ENCODE assay signal across 9 mouse cellular contexts in the genomic region with DNA sequence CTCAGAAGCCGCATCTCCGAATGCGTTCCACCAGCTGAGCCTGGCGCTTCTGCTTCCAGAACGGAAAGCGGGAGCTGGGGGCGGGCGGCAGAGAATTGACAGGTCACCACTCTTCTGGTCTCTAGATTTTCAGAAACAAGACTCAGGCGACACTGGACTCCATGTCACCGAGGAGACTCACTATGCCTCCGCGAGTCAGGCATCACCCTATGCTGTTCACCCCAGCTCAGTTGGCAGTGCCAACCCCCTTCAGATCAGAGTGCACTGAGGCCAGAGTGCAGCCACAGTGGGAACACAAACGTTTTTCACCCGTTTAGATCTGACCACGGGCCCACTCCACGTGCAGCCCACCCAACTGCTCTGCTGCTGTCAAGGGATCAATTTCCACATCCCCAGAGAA. TPM values are rescaled to one million over a fixed set of nuclear protein-coding genes. Genes with fewer than 3 reads are reported as not detected.
A peak's percentile ranks its signal among the peaks of the same experiment; 100 is the strongest.
DNase-seq lines count a peak whose midpoint lies in the region; ATAC-seq and TF ChIP-seq lines count a peak whose summit lies in the region.
"Had no signal": no experiment of that assay in that cellular context is flagged by ENCODE, and none has a peak within 500 bp of the region (broad histone marks: within the 10 kb centered on the region; RNA-seq: fewer than 3 reads in every experiment).

No protein-coding gene starts in this region.

- H3K36me3 ChIP-seq in kidney, adult 2 months (ENCODE audit: control insufficient read depth, insufficient read depth, low read length) = no peaks in the 10 kb centered on the region
- H3K36me3 ChIP-seq in forebrain, embryonic 16.5 days (ENCODE audit: control insufficient read depth, insufficient read depth) = no peaks in the 10 kb centered on the region
- no peaks in the 10 kb centered on the region for H3K36me3 ChIP-seq in liver, embryonic 13.5 days
- H3K36me3 ChIP-seq in stomach, postnatal 0 days (ENCODE audit: control insufficient read depth, insufficient read depth, low read length) = no peaks in the 10 kb centered on the region

- no peaks in the 10 kb centered on the region for H3K27me3 ChIP-seq in kidney, adult 2 months (replicated peaks; ENCODE audit: control insufficient read depth, insufficient read depth, low read length)
- H3K27me3 ChIP-seq in forebrain, embryonic 16.5 days (replicated peaks; ENCODE audit: control insufficient read depth, insufficient read depth, low read length) = no peaks in the 10 kb centered on the region
- peaks cover 25% of the 10 kb centered on the region for H3K27me3 ChIP-seq in liver, embryonic 13.5 days
- no peaks in the 10 kb centered on the region for H3K27me3 ChIP-seq in stomach, postnatal 0 days (ENCODE audit: control insufficient read depth, insufficient read depth, low read length)

- 1% methylated on average over 16 of the region's 16 CpGs for WGBS in kidney, adult 2 months
- 3% methylated on average over 16 of the region's 16 CpGs for WGBS in forebrain, embryonic 16.5 days
- 2% methylated on average over 16 of the region's 16 CpGs for WGBS in liver, embryonic 13.5 days (ENCODE audit: insufficient replicate concordance)
- WGBS in stomach, postnatal 0 days = 2% methylated on average over 16 of the region's 16 CpGs

- DNase-seq in kidney, adult 2 months = no peak
- no peak for DNase-seq in kidney, adult 18-20 months
- DNase-seq in liver, embryonic 13.5 days = no peak
- DNase-seq in stomach, postnatal 0 days (ENCODE audit: low spot score) = no peak
- DNase-seq in left cerebral cortex, postnatal 4 days = no peak
- DNase-seq in gastrocnemius, postnatal 14 days = no peak

- no peaks in the 10 kb centered on the region for H3K4me1 ChIP-seq in kidney, adult 2 months (ENCODE audit: control insufficient read depth, insufficient read depth, low read length)
- 0 out of 2 replicates have a peak, but pooled peaks cover 3% of the 10 kb centered on the region for H3K4me1 ChIP-seq in bone marrow macrophage, adult 2 months (ENCODE audit: control insufficient read depth, insufficient read depth, low read length)
- peaks cover 8% of the 10 kb centered on the region for H3K4me1 ChIP-seq in forebrain, embryonic 16.5 days (replicated peaks; ENCODE audit: control insufficient read depth, insufficient read depth, low read length)
- H3K4me1 ChIP-seq in liver, embryonic 13.5 days (replicated peaks) = peaks cover 13% of the 10 kb centered on the region
- 0 out of 2 replicates have a peak, but pooled peaks cover 2% of the 10 kb centered on the region for H3K4me1 ChIP-seq in stomach, postnatal 0 days (replicated peaks; ENCODE audit: control insufficient read depth, insufficient read depth)

- H3K4me2 ChIP-seq in forebrain, embryonic 16.5 days (ENCODE audit: low read length) = peak overlapping the region; percentile 92
- H3K4me2 ChIP-seq in liver, embryonic 13.5 days = peak overlapping the region; percentile 87
- H3K4me2 ChIP-seq in stomach, postnatal 0 days (replicated peaks; ENCODE audit: low read depth) = peak overlapping the region; percentile 93

- peak overlapping the region; percentile 78 for H3K4me3 ChIP-seq in kidney, adult 2 months (ENCODE audit: insufficient read depth, low read depth, low read length)
- H3K4me3 ChIP-seq in bone marrow macrophage, adult 2 months (ENCODE audit: insufficient read depth, low read length) = peak overlapping the region; percentile 84
- peak overlapping the region; percentile 78 for H3K4me3 ChIP-seq in forebrain, embryonic 16.5 days (replicated peaks; ENCODE audit: low read length)
- peak overlapping the region; percentile 63 for H3K4me3 ChIP-seq in liver, embryonic 13.5 days (replicated peaks)
- peak overlapping the region; percentile 61 for H3K4me3 ChIP-seq in stomach, postnatal 0 days (ENCODE audit: low read depth, low read length)

- TF ChIP-seq EP300 in stomach, postnatal 0 days (optimal IDR thresholded peaks at IDR 0.05) = no peak

- H3K9ac ChIP-seq in forebrain, embryonic 16.5 days (replicated peaks; ENCODE audit: low read depth, low read length) = peak overlapping the region; percentile 84
- H3K9ac ChIP-seq in liver, embryonic 13.5 days = peak overlapping the region; percentile 64
- H3K9ac ChIP-seq in stomach, postnatal 0 days (ENCODE audit: low read length) = peak overlapping the region; percentile 67

- no peaks in the 10 kb centered on the region for H3K9me3 ChIP-seq in forebrain, embryonic 16.5 days (ENCODE audit: control insufficient read depth, low read length)
- H3K9me3 ChIP-seq in liver, embryonic 13.5 days (replicated peaks) = no peaks in the 10 kb centered on the region
- no peaks in the 10 kb centered on the region for H3K9me3 ChIP-seq in stomach, postnatal 0 days (ENCODE audit: control insufficient read depth, low read length)

- no peak for TF ChIP-seq POLR2A in kidney, adult 2 months (IDR thresholded peaks at IDR 0.05; ENCODE audit: low read depth, low read length)
- no peak for TF ChIP-seq POLR2A in bone marrow macrophage, adult 2 months (IDR thresholded peaks at IDR 0.05; ENCODE audit: borderline replicate concordance, low read depth, low read length)

- no peak for TF ChIP-seq CTCF in kidney, adult 2 months (conservative IDR thresholded peaks at IDR 0.05; ENCODE audit: insufficient read depth, insufficient read length, low read depth, low read length)
- TF ChIP-seq CTCF in bone marrow macrophage, adult 2 months (IDR thresholded peaks at IDR 0.05; ENCODE audit: low read depth, low read length) = no peak
- TF ChIP-seq CTCF in stomach, postnatal 0 days (IDR thresholded peaks at IDR 0.05; ENCODE audit: low read depth) = no peak

- peak; percentile 66 for ATAC-seq in forebrain, embryonic 16.5 days
- 0 out of 2 replicates have a peak, but pooled peaks have one; percentile 38 for ATAC-seq in liver, embryonic 13.5 days (ENCODE audit: low read depth)
- peak; percentile 55 for ATAC-seq in stomach, postnatal 0 days (ENCODE audit: low FRiP score, low TSS enrichment)

- intact Hi-C loops in left cerebral cortex, postnatal 4 days (cut with DNase I) = no loop called here
- intact Hi-C loops in gastrocnemius, postnatal 14 days (cut with DNase I; ENCODE audit: low total_unique reads) = loop anchor here (10.0 kb wide), 1 partner anchor 96 kb away; no protein-coding TSS in a partner anchor

- H3K27ac ChIP-seq in kidney, adult 2 months (ENCODE audit: insufficient read depth, low read depth, low read length) = peak overlapping the region; percentile 49; the same call in 1 of the 2 replicates
- no peak overlapping the region for H3K27ac ChIP-seq in bone marrow macrophage, adult 2 months (ENCODE audit: insufficient read depth, low read depth, low read length)
- H3K27ac ChIP-seq in forebrain, embryonic 16.5 days (ENCODE audit: low read length) = peak overlapping the region; percentile 65; the same call in 1 of the 2 replicates
- no peak overlapping the region for H3K27ac ChIP-seq in liver, embryonic 13.5 days
- no peak overlapping the region for H3K27ac ChIP-seq in stomach, postnatal 0 days (replicated peaks)

RNA-seq across cellular contexts. Expression of gene Zfp354b, which starts 0.4 kb away (rescaled TPM):
- polyA plus RNA-seq in kidney, adult 2 months (2012; rRNA removed) = 0.49 and 0.75 TPM in 2 replicates
- polyA plus RNA-seq in bone marrow macrophage, adult 2 months (2012; ENCODE audit: insufficient read depth, insufficient read length, missing spikeins) = not detected in 2 replicates
- 3.9 and 4.4 TPM in 2 replicates for polyA plus RNA-seq in forebrain, embryonic 16.5 days (2015; fragmentation: Nextera tagmentation; extraction: Ambion mirVana)
- 0.10 and 0.20 TPM in 2 replicates for polyA plus RNA-seq in liver, embryonic 13.5 days (2015; fragmentation: Nextera tagmentation; extraction: Ambion mirVana)
- polyA plus RNA-seq in stomach, postnatal 0 days (2015; fragmentation: Nextera tagmentation; extraction: Ambion mirVana) = 0.54 and 0.61 TPM in 2 replicates
- total RNA-seq in left cerebral cortex, postnatal 4 days (2021) = 1 to 10 TPM; 6.1 to 7.6 TPM
- total RNA-seq in gastrocnemius, postnatal 14 days (2021) = 1 to 10 TPM in 1 of 2 experiments, under 1 TPM in 1; 0.64 to 1.3 TPM

RNA-seq across cellular contexts. Expression of gene 4933414I15Rik, which starts 12.5 kb away (rescaled TPM):
- not detected in 2 replicates for polyA plus RNA-seq in kidney, adult 2 months (2012; rRNA removed)
- polyA plus RNA-seq in bone marrow macrophage, adult 2 months (2012; ENCODE audit: insufficient read depth, insufficient read length, missing spikeins) = not detected in 2 replicates
- polyA plus RNA-seq in forebrain, embryonic 16.5 days (2015; fragmentation: Nextera tagmentation; extraction: Ambion mirVana) = not detected in 2 replicates
- not detected in 2 replicates for polyA plus RNA-seq in liver, embryonic 13.5 days (2015; fragmentation: Nextera tagmentation; extraction: Ambion mirVana)
- polyA plus RNA-seq in stomach, postnatal 0 days (2015; fragmentation: Nextera tagmentation; extraction: Ambion mirVana) = 0.07 TPM in 1 of 2 replicates, not detected in the other
- not detected for total RNA-seq in left cerebral cortex, postnatal 4 days (2021)
- total RNA-seq in gastrocnemius, postnatal 14 days (2021) = not detected
- total RNA-seq: left cerebral cortex, postnatal 10 days had no signal

RNA-seq across cellular contexts. Expression of gene Zfp2, which starts 15.1 kb away (rescaled TPM):
- polyA plus RNA-seq in kidney, adult 2 months (2012; rRNA removed) = 2.6 and 2.7 TPM in 2 replicates
- polyA plus RNA-seq in bone marrow macrophage, adult 2 months (2012; ENCODE audit: insufficient read depth, insufficient read length, missing spikeins) = 0.80 and 2.0 TPM in 2 replicates
- 54.2 and 54.9 TPM in 2 replicates for polyA plus RNA-seq in forebrain, embryonic 16.5 days (2015; fragmentation: Nextera tagmentation; extraction: Ambion mirVana)
- polyA plus RNA-seq in liver, embryonic 13.5 days (2015; fragmentation: Nextera tagmentation; extraction: Ambion mirVana) = 3.1 and 3.2 TPM in 2 replicates
- 3.9 and 4.6 TPM in 2 replicates for polyA plus RNA-seq in stomach, postnatal 0 days (2015; fragmentation: Nextera tagmentation; extraction: Ambion mirVana)
- total RNA-seq in left cerebral cortex, postnatal 4 days (2021) = 10 to 100 TPM; 33.7 to 39.2 TPM
- 1 to 10 TPM; 1.9 to 2.4 TPM for total RNA-seq in gastrocnemius, postnatal 14 days (2021)

RNA-seq across cellular contexts. Expression of gene Prop1, which starts 22.5 kb away (rescaled TPM):
- polyA plus RNA-seq in kidney, adult 2 months (2012; rRNA removed) = not detected in 2 replicates
- polyA plus RNA-seq in bone marrow macrophage, adult 2 months (2012; ENCODE audit: insufficient read depth, insufficient read length, missing spikeins) = not detected in 2 replicates
- polyA plus RNA-seq in forebrain, embryonic 16.5 days (2015; fragmentation: Nextera tagmentation; extraction: Ambion mirVana) = not detected in 2 replicates
- not detected in 2 replicates for polyA plus RNA-seq in liver, embryonic 13.5 days (2015; fragmentation: Nextera tagmentation; extraction: Ambion mirVana)
- polyA plus RNA-seq in stomach, postnatal 0 days (2015; fragmentation: Nextera tagmentation; extraction: Ambion mirVana) = not detected in 2 replicates
- not detected for total RNA-seq in left cerebral cortex, postnatal 4 days (2021)
- total RNA-seq in gastrocnemius, postnatal 14 days (2021) = not detected
- total RNA-seq: left cerebral cortex, postnatal 10 days had no signal

RNA-seq across cellular contexts. Expression of gene Olfr1378, which starts 35.3 kb away (rescaled TPM):
- not detected in 2 replicates for polyA plus RNA-seq in kidney, adult 2 months (2012; rRNA removed)
- not detected in 2 replicates for polyA plus RNA-seq in bone marrow macrophage, adult 2 months (2012; ENCODE audit: insufficient read depth, insufficient read length, missing spikeins)
- polyA plus RNA-seq in forebrain, embryonic 16.5 days (2015; fragmentation: Nextera tagmentation; extraction: Ambion mirVana) = not detected in 2 replicates
- not detected in 2 replicates for polyA plus RNA-seq in liver, embryonic 13.5 days (2015; fragmentation: Nextera tagmentation; extraction: Ambion mirVana)
- not detected in 2 replicates for polyA plus RNA-seq in stomach, postnatal 0 days (2015; fragmentation: Nextera tagmentation; extraction: Ambion mirVana)
- not detected for total RNA-seq in left cerebral cortex, postnatal 4 days (2021)
- total RNA-seq in gastrocnemius, postnatal 14 days (2021) = not detected
- total RNA-seq: left cerebral cortex, postnatal 10 days had no signal

Comparison
In these comparisons a context has a peak if more than half of its experiments do, and no peak if none do; other contexts are left out.
1. H3K27ac ChIP-seq: peak in kidney, adult 2 months (single experiment) and forebrain, embryonic 16.5 days (single experiment); none in bone marrow macrophage, adult 2 months (single experiment), liver, embryonic 13.5 days (single experiment) and stomach, postnatal 0 days (single experiment).
2. Peak in every context shown above with its lines, with median percentiles within 50 percentile points of each other: H3K4me3 ChIP-seq, ATAC-seq, H3K4me2 ChIP-seq and H3K9ac ChIP-seq.